Mouse (Mus musculus) heart, embryonic 14.5 days (tissue): ENCODE data around the gene Il1f5. TPM values are rescaled to one million over a fixed set of nuclear protein-coding genes. Genes with fewer than 3 reads are reported as not detected.

Experiments used
- ATAC-seq: fragments of 200-750 bp; cut with Nextera tagmentation; 2 replicates; pipeline ENCODE4 v1.8.0; 2017; ENCODE audit warnings: low read depth, moderate TSS enrichment; ENCODE audit not compliant: insufficient number of reproducible peaks, insufficient read depth, low FRiP score
- H3K27ac ChIP-seq, 2 experiments: fragments of 200-500 bp in 1 of 2; fragments of 300-500 bp in 1 of 2; sonication (generic) in 1 of 2; replicated peaks in 1 of 2; 2 replicates each; pipeline ENCODE4 v1.5.1; 2012 to 2014; ENCODE audit warnings: low read depth in 2 of 2, low read length in 2 of 2, control low read depth in 1 of 2, mild to moderate bottlenecking in 1 of 2, mixed read lengths in 1 of 2; ENCODE audit not compliant: control insufficient read depth in 1 of 2, insufficient read depth in 1 of 2
- H3K27me3 ChIP-seq: fragments of 300-500 bp; sonication (generic); 2 replicates; pipeline ENCODE4 v1.6.1; 2014; ENCODE audit warnings: mild to moderate bottlenecking, low read length, control low read depth; ENCODE audit not compliant: control insufficient read depth, insufficient read depth
- H3K36me3 ChIP-seq: fragments of 300-500 bp; sonication (generic); 2 replicates; pipeline ENCODE4 v1.6.1; 2014; ENCODE audit warnings: mild to moderate bottlenecking, control low read depth, low read length, mixed read lengths; ENCODE audit not compliant: control insufficient read depth, insufficient read depth
- H3K4me1 ChIP-seq, 2 experiments: fragments of 200-500 bp in 1 of 2; fragments of 300-500 bp in 1 of 2; sonication (generic) in 1 of 2; 2 replicates each; pipeline ENCODE4 v1.6.1; 2012 to 2014; ENCODE audit warnings: low read length in 2 of 2, control low read depth in 1 of 2, mixed read lengths in 1 of 2; ENCODE audit not compliant: control insufficient read depth in 2 of 2, insufficient read depth in 2 of 2
- H3K4me2 ChIP-seq: fragments of 300-500 bp; sonication (generic); 2 replicates; pipeline ENCODE4 v1.6.1; 2014; ENCODE audit warnings: mild to moderate bottlenecking, low read length
- H3K4me3 ChIP-seq, 2 experiments: fragments of 200-500 bp in 1 of 2; fragments of 300-500 bp in 1 of 2; sonication (generic) in 1 of 2; 2 replicates each; pipeline ENCODE4 v1.5.1; 2012 to 2014; ENCODE audit warnings: low read length in 2 of 2, mild to moderate bottlenecking in 2 of 2, control low read depth in 1 of 2, low read depth in 1 of 2, moderate library complexity in 1 of 2; ENCODE audit not compliant: control insufficient read depth in 1 of 2, insufficient read depth in 1 of 2
- H3K9ac ChIP-seq: fragments of 300-500 bp; sonication (generic); 2 replicates; pipeline ENCODE4 v1.6.1; 2014; ENCODE audit warnings: mild to moderate bottlenecking, low read length
- H3K9me3 ChIP-seq: fragments of 300-500 bp; sonication (generic); 2 replicates; pipeline ENCODE4 v1.6.1; 2016; ENCODE audit warnings: low read length, control low read depth; ENCODE audit not compliant: control insufficient read depth
- WGBS: fragments of 180-500 bp; shearing (Covaris S2); extraction: QIAGEN DNeasy Blood & Tissue Kit; methylation state at CpG from one replicate; pipeline ENCODE4 v1.1.7; 2014; 5-methylcytosine and 5-hydroxymethylcytosine counted together
- polyA plus RNA-seq: library from polyadenylated mRNA; unstranded; fragments of >200 nt; fragmentation: Nextera tagmentation; extraction: Ambion mirVana; gene quantifications from 2 replicates; pipeline ENCODE4 v1.2.1, GENCODE M21; 2014

Gene Il1f5
- not detected in 2 replicates for polyA plus RNA-seq

DNA sequence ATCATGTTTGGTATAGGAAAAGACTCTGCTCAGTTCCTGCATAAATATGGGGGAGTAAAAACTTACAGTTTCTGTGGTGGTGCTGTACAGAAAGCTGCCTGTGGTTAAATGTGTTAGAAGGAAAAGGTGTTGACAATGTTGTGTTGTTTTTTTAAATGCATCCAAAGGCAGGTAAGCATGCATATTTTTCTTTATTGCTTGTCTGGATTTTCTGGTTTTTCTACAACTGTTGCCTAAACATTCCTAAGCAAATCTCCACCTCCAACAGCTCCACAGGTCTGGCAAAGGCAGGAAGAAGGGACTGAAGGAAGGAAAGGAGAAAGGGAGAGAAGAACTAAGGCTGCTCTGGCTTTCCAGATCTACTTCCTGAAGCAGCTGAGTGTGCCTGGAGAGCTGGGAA, at the start of gene Il1f5:
Gene Il1f5, plus strand, starts transcription at position 301 of the 400 bp plus-strand sequence.
- Histone ChIP-seq H3K4me2 (no peak within 1 kb of the TSS), H3K4me3 (no peak within 1 kb of the TSS), H3K27me3 (no peaks in the 10 kb centered on the region), H3K9ac (no peak within 1 kb of the TSS), H3K9me3 (no peaks in the 10 kb centered on the region), H3K4me1 (no peaks in the 10 kb centered on the region), H3K36me3 (no peaks in the 10 kb centered on the region), H3K27ac (no peak within 1 kb of the TSS)
- ATAC-seq: no peak

DNA sequence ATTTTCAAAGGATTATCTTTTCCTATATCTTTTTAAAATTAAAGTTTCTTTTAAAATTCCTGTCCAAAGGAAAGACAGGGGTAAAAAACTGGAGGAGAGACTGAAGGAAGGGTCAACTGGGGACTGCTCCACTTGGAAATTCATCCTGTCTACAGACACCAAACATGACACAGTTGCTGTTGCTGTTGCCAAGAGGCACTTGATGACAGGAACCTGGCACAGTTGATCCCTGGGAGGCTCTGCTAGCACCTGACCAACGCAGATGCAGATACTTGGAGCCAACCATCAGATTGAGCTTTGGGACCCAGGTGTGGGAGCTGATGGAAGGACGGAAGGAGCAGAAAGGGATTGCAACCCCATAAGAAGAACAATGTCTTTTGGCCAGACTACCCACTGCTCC, 49.6 kb upstream of the Il1f5 start:
- ATAC-seq: no peak
- H3K4me3 ChIP-seq: no peak overlapping the region
- H3K9ac ChIP-seq: no peak overlapping the region
- 72% methylated on average over 2 of the region's 2 CpGs for WGBS
- H3K4me1 ChIP-seq: no peaks in the 10 kb centered on the region
- H3K27ac ChIP-seq: no peak overlapping the region
- H3K27me3 ChIP-seq: no peaks in the 10 kb centered on the region
- H3K9me3 ChIP-seq: peaks cover 5% of the 10 kb centered on the region; the same call in 1 of the 2 replicates
- H3K4me2 ChIP-seq: no peak overlapping the region
- H3K36me3 ChIP-seq: no peaks in the 10 kb centered on the region

DNA sequence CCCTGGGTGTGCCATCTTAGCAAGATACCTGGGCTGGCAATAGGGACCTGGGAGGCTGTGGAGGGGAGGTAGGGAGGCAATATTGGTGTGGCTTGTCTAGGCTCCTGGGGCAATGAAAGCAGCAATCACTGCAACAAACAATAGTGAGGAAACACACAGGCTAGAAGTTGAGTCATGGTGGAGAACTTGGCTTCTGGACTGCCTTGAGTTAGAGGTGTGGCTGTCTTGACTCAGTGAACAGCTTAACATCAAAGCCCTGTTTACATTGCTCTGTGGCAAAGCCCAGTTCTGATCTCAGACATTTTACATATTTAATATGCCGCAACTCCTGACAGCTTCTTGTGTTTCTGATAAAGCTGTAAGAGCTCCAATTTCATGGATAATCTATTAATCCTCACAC, 9.3 kb upstream of the Il1f5 start:
- no peak for ATAC-seq
- no peak overlapping the region for H3K9ac ChIP-seq
- no peaks in the 10 kb centered on the region for H3K9me3 ChIP-seq
- no peak overlapping the region for H3K27ac ChIP-seq
- 86% methylated on average over 1 of the region's 1 CpGs for WGBS
- H3K4me3 ChIP-seq: no peak overlapping the region
- no peaks in the 10 kb centered on the region for H3K4me1 ChIP-seq
- H3K4me2 ChIP-seq: no peak overlapping the region
- no peaks in the 10 kb centered on the region for H3K36me3 ChIP-seq
- H3K27me3 ChIP-seq: no peaks in the 10 kb centered on the region

DNA sequence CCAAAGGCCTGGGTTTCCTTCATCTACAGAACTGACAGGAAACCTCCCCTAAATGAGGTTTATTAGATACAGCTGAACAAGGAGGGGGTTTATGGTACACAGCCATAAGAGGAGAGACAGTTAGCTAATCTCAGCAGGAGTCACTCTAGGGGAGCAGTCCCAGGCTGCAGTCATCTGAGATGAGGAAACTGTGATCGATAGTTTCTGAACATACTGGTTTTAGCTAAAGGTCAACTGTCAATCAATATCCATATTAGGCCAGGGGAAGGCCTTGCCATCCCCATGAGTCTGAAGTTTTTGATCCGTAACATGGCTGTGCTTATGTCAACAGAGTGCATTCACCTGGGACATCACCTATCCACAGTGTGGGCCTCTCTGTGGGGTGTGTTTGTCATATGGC, 3.1 kb upstream of the Il1f5 start:
- no peak overlapping the region for H3K4me2 ChIP-seq
- no peak overlapping the region for H3K4me3 ChIP-seq
- no peak overlapping the region for H3K27ac ChIP-seq
- 67% methylated on average over 2 of the region's 2 CpGs for WGBS
- no peaks in the 10 kb centered on the region for H3K36me3 ChIP-seq
- H3K4me1 ChIP-seq: no peaks in the 10 kb centered on the region
- H3K9ac ChIP-seq: no peak overlapping the region
- no peaks in the 10 kb centered on the region for H3K27me3 ChIP-seq
- no peaks in the 10 kb centered on the region for H3K9me3 ChIP-seq
- ATAC-seq: no peak

DNA sequence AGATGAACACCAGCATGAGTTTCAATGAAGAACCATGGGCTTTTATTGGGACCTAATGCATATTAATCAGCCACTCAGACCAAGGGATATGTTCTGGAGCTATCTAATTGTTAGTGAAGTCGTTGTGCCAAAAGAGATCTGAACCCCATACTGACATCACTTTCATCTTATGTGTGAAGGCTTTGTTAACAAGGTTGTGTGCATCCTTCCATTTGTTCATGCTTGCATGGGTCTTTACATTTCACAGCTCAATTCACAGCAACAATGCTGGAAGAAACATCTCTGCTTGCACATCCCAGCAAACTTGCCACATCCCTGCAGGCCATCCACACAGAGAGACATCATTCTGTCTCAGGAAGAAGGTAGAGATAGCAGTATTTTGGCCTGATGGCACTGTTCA, 1.6 kb upstream of the Il1f5 start:
- H3K36me3 ChIP-seq: no peaks in the 10 kb centered on the region
- H3K27ac ChIP-seq: no peak overlapping the region
- no peaks in the 10 kb centered on the region for H3K27me3 ChIP-seq
- H3K4me1 ChIP-seq: no peaks in the 10 kb centered on the region
- H3K9me3 ChIP-seq: no peaks in the 10 kb centered on the region
- H3K4me2 ChIP-seq: no peak overlapping the region
- no peak for ATAC-seq
- H3K4me3 ChIP-seq: no peak overlapping the region
- WGBS: 43% methylated on average over 1 of the region's 1 CpGs
- no peak overlapping the region for H3K9ac ChIP-seq

DNA sequence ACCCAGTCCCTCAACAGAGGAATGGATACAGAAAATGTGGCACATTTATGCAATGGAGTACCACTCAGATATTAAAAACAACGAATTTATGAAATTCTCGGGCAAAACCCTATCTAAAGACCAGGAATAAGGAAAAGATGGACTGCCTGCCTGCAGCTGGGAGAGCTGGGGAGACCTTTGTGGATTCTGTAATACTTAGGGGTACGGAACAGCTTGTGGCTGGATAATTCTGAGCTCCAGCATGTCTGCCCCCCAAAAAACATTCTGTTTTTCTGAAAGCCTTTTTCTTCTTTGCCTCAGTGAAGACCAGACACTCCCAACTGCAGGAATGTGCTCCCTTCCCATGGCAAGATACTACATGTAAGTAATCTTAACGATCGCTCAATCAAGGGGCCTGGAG, 14.1 kb downstream of the Il1f5 start, which contains the start of gene Il1f10:
Gene Il1f10, plus strand, starts transcription at position 301 of the 400 bp plus-strand sequence.
- Histone ChIP-seq H3K9ac (no peak within 1 kb of the TSS), H3K27ac (no peak within 1 kb of the TSS), H3K4me1 (no peaks in the 10 kb centered on the region), H3K4me2 (no peak within 1 kb of the TSS), H3K27me3 (no peaks in the 10 kb centered on the region; the same call in 1 of the 2 replicates), H3K36me3 (no peaks in the 10 kb centered on the region), H3K9me3 (no peaks in the 10 kb centered on the region), H3K4me3 (no peak within 1 kb of the TSS)
- ATAC-seq: no peak
- 72% methylated on average over 5 of the region's 5 CpGs for WGBS

DNA sequence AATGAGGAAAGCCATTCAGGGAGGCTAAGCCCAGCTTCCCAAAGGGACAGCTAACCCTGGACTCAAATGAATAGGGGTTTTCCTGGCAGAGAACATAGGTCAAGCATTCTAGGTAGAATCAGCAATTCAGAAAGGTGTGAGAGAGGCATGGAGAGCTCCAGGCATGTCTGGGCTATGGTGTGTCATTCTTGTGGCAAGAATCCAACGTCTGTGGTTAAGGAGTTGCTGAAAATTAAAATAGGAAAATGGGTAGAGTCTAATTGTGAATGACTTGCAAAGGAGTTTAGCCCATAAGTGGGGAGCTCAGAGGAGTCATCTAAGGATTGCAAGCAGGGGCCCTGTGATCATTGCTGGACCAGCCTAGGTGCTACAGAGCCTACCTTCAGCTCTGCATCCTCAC, 17.9 kb downstream of the Il1f5 start:
- Histone ChIP-seq H3K4me1 (no peaks in the 10 kb centered on the region), H3K4me2 (no peak overlapping the region)
- ATAC-seq: no peak

DNA sequence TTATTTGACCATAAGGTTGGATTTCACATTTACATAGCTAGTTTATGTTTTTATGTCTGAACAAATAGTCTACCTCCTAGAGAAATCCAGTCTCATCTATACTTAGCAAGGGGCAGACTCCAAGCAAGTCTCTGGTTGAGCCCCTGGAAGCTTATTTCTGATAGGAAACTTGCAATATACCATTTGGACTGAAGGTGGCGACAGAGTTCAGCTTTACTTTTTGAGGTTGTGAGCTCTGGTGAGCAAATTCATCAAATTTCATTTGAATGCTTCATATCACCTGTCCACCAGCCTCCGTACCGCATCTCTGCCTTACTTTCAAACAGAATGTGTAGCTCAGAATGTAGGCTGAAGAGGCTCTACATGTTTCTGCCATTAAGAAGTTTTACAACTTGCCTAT, 20.1 kb downstream of the Il1f5 start:
- 6% methylated on average over 3 of the region's 3 CpGs for WGBS
- Histone ChIP-seq H3K27me3 (peaks cover 9% of the 10 kb centered on the region; the same call in 1 of the 2 replicates), H3K4me2 (no peak overlapping the region), H3K9ac (no peak overlapping the region), H3K9me3 (no peaks in the 10 kb centered on the region), H3K4me1 (no peaks in the 10 kb centered on the region), H3K27ac (no peak overlapping the region), H3K4me3 (no peak overlapping the region), H3K36me3 (no peaks in the 10 kb centered on the region)
- ATAC-seq: no peak

More for the DNA sequence above, 17.9 kb downstream of the Il1f5 start:
- H3K36me3 ChIP-seq: no peaks in the 10 kb centered on the region
- H3K27ac ChIP-seq: no peak overlapping the region
- H3K4me3 ChIP-seq: no peak overlapping the region
- H3K9ac ChIP-seq: no peak overlapping the region
- peaks cover 9% of the 10 kb centered on the region; the same call in 1 of the 2 replicates for H3K27me3 ChIP-seq
- no peaks in the 10 kb centered on the region for H3K9me3 ChIP-seq
- 50% methylated on average over 1 of the region's 1 CpGs for WGBS
